Mouse (Mus musculus): ENCODE measurements around the gene Mtcl1. TPM values are rescaled to one million over a fixed set of nuclear protein-coding genes. Genes with fewer than 3 reads are reported as not detected.
"Not testable (repeated sequence)": the region's sequence is repeated elsewhere in the genome, so short reads cannot be mapped to it uniquely, and the experiment has no call there.

Gene Mtcl1
- total RNA-seq, 2 experiments from 2014 or later: 25.8 to 26.0 TPM

DNA sequence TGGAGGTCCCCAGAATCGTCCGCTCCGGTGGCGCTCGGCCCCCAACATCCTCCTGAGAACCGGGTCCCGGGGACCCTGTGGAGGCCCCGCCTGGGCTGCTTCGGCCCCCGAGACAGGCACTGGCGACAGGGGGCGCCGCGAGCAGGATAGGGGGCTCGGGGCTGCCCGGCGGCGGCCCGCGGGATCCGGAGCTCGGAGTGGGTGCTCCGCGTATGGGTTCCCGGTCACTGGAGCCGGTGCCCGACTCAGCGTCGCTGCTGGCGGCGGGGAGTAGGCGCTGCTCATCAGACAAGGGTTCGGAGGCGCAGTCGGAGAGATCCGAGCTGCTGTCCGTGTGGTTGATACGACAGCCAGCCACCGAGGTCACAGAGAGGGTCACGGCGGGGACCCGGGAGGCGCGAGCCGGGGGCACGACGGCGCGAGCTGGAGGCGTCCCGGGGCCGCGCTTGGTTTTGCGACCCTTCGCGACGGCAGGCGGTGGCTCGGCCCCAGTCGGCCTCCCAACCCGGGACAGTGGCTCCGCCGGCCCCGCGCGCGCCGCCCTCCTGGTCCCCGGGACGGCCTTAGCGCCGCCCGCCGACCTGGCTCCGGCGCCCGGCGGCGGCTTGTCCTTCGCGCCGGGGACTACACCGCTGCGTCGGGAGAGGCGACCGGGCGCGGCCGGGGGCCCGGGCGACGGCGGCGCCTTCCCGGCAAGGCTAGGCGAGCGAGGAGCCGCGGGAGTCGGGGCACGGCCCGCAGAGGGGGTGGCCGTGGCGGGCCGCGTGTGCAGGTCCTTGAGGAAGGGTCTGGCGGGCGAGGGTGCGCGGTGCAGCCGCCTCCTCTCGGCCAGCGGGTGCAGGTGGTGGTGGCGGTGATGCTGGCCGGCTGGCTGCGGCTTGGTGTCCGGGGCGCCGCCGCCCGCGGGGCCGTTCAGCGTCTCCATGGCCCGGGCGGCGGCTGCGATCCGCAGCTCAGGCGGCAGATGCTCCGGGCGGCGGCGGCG lies 837 bp downstream of the Mtcl1 start:
- DNase-seq (ENCODE audit: low spot score in 2 of 2): peak; percentile 49 to 60

DNA sequence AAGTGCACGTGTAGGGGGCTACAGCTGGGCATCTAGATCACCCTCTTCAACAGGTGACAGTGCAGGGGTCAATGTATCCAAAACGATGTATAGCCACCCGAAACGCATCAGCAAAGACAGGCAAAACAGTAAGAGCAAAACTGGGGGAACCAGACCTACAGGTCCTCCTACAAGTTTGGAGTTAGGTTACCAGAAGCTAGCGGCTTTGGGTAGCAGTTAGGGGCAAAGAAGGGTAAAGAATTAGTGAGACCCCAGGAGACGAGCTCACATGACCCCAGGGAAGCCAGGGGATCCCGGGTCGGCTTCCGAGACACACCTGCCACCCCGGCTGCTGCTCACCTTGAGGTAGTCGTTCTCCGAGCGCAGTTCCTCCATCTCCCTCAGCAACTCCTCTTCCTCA lies 1.6 kb downstream of the Mtcl1 start:
- no peak for DNase-seq (ENCODE audit: low spot score in 2 of 2)

DNA sequence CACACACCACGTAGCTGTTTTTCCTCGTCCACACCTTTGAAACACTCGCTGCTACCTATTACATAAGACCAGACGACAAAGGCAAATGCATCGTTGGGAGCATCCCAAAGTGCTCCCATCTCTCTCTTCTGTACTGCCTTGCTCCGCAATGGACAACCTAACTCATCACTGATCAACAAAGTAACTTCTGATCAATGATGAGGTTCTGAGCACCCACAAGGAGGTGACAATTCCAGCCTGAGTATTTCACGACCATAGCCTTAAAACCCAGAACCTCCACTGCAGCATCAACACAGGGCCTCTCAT lies 2.6 kb downstream of the Mtcl1 start:
- no peak for DNase-seq (ENCODE audit: low spot score in 2 of 2)

DNA sequence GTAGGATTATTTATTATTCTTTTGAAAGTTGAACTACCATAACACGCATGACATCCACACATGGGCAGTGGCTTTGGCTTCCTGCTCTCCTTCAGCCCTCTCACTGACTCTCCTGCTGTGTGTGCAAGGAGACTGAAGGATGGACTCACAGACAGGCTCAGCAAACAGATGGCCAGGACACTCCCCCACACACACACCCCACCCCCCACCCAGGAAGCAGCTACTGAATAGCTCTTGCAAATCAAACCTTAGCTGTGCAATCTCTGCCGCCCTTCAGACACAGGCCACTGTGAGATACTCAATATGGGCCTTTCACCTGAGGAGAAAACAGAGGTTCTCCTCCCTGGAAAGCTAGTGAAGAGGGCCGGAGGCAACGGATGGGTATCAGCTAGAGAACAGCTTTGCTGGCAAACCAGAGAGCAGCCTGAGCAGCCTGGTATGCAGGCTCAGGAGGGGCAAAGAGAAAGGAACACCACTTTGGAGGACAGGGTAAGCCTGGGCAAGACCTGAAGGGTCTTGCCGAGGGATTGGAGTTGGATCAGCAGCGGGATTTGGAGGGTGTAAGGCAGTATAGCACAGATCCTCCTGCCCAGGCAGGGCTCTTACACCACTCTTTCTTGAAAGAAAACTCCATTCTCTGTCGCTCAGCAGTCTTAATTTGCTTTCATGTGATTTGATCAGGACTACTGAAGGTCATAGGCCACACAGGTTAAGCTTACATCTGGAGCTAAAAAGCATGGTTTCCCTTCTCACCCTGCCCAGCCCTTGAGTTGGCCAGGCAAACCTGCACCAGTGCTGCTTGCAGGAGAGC lies 3.1 kb downstream of the Mtcl1 start:
- no peak for DNase-seq (ENCODE audit: low spot score in 2 of 2)

DNA sequence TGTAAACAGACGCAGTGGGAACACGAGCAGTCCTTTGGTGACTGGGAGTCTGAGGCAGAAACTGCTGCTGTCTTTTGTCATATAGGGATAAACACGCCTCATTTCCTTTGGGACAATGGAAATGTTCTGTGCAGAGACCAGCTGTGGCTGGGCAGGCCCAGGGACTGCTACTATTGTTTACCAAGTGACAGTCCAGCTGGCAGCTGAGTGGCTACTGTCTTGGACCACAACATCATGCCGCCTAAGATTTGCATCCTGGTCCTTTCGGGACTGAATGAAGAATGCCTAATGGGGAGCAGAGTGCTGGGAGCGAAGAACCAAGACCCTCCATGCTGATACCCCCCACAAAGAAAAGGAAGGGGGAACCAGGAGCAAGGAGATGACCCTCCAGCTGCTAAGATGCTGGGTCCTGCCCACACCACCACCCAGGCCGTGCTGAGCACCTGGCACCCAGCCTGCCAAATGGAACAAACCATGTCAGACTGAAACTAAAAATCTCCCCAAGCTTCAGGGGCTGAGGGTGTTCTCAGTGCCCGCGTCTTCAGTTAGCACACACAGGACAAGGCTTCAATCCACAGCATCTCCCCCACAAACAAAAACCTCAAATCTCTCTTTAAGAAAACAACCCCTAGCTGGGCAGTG lies 5.4 kb downstream of the Mtcl1 start:
- DNase-seq (ENCODE audit: low spot score in 2 of 2): no peak

DNA sequence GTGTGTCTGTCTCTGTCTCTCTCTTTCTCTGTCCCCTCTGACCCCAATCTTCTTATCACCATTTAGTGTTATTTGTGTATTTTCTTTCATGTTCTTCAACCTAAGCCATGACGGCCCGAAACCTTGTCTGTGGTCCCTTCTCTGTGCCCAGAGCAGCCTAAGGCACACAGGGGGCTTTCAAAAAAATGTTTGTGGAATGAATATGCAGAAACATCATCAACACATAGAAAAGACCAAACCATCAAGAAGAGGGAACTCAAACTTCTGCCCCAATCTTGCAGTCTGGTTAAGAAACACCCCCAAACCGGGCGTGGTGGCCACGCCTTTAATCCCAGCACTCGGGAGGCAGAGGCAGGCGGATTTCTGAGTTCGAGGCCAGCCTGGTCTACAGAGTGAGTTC lies 9.7 kb downstream of the Mtcl1 start:
- no peak for DNase-seq (ENCODE audit: low spot score in 2 of 2)

DNA sequence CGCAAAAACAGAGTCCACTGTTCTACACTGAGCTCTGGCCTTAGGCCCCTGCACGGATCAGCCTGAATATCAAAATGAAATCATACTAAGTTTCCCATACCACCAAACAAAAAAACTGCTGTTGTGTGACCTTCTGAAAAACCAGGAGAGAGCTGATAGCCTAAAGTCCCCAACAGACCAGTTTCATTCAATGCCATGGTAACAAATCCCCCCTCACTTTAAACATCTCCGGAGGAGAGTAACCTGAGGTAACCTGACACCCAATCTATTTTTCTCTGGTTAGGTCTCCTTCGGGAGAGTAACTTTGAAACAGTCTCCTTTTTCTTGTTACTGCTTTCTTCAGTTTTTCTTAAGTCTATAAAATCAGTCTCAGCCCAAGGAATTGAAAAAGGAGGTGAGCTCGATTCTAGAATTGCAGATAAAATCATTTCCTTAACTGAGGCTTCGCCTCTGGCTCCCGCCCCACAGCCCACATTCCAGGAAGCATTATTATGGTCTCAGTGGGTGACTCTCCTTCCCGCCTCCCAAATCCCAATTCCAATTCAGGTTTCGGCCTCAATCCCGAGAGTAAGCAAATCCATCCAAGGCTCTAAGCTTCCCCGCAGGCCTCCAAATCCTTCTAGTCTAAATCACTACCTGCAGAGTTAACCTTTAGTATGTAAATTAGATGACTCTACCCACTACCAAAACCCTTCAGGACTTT lies 10.3 kb downstream of the Mtcl1 start:
- no peak for DNase-seq (ENCODE audit: low spot score in 2 of 2)

DNA sequence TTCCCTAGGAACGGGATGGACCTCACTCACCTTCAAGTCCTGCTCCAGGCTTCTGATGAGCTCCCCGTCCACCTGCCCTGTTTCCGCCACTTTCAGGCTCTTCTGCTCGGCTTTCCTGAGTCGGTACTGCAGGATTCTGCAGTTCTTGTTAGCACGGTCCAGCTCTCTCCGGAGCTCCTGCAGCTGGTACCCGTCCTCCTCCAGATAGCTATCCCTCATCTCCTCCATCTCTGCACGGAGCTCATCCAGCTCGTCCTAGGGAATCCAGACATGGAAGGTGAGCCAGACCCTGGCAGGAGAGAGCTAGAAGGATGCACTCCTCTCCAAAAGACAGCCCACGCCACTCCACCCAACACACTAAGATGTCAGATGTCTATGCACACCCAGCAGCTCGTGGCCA lies 11.4 kb downstream of the Mtcl1 start:
- no peak for DNase-seq (ENCODE audit: low spot score in 2 of 2)

DNA sequence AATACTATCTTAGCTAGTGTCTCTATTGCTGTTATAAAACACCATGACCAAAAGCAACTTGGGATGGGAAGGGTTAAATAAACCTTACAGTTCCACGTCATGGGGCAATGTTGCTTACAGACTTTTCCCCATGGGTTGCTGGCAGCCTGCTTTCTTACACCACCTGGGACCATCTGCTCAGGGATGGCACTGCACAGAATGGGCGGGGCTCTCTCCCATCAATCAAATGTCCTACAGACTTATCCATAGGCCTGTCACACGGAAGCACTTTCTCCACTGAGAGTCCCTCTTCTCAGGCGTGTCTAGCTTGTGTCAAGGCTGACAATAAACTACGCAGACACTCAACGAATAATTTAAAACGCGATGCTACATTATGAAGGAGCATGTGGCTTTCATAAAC lies 12.7 kb downstream of the Mtcl1 start:
- DNase-seq (ENCODE audit: low spot score in 2 of 2): no peak

DNA sequence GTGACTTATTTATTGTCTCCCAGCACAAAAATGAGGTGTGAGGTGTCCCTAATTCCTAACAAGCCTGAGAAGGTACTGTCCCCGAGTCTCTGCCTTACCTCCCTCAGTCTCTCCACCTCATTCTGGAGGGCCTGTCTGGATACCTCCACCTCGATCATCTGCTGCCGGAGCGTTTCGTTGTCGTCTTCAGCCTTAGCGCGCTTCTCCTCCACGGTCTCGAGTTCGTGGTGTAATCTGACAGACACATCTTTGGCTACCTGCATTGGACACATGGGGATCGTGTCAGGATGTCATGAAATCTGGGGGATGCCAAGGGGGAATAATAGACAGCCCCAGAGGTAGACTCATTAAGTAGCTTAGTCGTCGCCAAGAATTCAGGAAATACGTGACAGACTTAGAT lies 13.6 kb downstream of the Mtcl1 start:
- no peak for DNase-seq (ENCODE audit: low spot score in 2 of 2)

DNA sequence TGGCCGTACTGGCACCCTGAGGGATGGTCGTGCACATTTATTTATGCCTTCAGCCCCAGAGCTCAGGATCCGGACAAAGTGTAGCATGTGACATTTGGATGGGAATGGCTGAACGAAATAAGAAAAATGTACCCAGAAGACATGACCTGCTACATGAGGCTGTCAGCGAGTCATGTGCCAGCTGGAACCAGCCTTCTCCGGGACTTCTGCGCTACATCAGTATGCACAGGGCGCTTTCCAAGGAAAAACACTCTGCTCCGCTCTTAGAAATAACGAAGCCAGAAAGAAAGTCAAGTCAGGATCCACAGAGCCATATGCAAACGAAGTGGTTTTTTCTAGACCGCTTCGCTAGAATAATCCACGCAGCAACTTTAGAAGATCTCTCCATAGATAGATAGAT lies 14.5 kb downstream of the Mtcl1 start:
- DNase-seq (ENCODE audit: low spot score in 2 of 2): no peak

DNA sequence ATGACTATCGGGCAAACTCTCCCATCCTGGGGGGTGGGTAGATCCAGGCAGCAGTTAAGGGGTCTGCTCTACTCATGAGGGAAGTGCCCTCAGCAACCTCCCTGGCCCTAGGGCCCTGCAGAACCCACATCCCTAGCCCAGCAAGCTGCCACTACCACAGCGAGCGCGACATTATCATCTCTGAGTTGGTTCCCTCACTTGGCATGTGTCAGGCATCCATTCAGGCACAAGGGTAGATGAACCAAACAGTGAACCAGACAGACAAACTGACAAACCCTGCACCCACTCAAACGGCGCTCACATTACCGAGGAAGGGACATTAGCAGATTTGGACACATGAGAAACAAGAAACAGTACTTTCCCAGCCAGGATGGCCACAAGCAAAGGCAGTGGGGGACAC lies 15.0 kb downstream of the Mtcl1 start:
- no peak for DNase-seq (ENCODE audit: low spot score in 2 of 2)

DNA sequence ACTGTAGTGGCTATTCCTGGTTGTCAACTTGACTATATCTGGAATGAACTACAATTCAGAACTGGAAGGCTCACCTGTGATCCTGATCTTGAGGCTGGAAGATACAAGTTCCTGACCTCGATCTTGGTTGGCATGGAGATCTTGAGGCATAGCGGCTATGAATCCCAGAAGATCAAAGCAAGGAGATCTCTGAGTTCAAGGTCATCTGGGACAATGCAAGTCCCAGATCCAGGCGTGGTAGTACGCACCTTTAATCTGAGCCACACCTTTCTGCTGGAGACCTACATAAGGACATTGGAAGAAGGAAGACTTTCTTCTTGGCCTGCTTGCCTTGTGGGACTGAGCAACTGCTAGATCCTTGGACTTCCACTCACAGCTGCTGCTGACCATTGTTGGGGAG lies 24.9 kb downstream of the Mtcl1 start:
- DNase-seq (ENCODE audit: low spot score in 2 of 2): not testable (repeated sequence)

DNA sequence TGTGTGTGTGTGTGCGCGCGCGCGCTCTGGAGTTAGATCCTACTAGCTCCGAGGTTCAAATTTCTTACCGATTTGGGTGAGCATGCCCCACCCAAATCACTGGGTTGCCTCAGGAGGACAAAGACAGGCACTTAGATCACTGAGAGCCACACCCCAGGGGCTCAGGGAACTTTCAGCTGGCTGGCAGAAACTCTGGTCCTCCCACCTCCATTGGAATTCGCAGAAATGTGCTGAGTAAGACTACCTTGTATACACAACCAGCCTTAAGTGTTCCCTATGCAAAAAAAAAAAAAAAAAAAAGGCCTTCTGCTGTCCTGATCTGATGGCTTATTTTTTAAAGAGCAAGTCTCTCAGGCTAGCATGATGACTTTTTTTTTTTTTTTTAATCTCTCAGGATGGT lies 30.1 kb downstream of the Mtcl1 start:
- DNase-seq (ENCODE audit: low spot score in 2 of 2): no peak

DNA sequence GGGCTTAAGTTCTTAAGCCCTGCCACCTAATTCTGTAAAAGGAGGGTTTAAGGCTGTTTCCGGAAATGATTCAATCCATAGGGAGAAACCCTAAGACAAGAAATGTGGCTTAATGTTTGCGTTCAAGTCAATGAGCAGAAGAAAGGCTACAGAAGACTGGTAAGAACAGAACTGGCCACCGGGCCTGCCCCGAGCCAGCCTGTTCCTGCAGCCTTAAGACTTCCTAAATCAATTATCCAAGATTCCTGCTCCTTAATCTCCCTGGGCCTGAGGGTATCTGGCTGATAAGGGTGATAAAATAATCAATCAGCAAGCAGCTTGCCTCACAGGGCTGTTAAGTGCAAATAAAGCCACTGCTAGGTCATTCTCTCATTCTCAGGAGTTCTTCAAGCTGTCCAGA lies 31.8 kb downstream of the Mtcl1 start:
- DNase-seq (ENCODE audit: low spot score in 2 of 2): no peak

DNA sequence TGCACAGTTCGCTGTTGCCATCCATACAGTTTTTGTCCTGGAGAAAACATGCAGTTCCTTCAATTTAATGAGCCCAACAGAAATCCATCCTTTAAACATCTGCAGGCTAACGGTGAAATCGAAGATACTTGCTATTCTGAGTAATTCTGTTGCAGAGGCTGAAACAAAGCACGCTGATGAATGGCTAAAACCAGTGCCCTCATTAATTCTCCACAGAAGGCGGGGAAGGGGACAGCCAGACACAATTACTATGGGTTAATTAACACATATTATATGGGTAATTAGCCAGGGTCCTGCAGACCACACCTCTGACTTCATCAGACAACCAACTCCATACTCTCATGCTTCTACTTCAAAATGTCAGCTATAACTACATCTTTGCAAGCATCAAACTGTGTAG lies 32.2 kb downstream of the Mtcl1 start:
- no peak for DNase-seq (ENCODE audit: low spot score in 2 of 2)

DNA sequence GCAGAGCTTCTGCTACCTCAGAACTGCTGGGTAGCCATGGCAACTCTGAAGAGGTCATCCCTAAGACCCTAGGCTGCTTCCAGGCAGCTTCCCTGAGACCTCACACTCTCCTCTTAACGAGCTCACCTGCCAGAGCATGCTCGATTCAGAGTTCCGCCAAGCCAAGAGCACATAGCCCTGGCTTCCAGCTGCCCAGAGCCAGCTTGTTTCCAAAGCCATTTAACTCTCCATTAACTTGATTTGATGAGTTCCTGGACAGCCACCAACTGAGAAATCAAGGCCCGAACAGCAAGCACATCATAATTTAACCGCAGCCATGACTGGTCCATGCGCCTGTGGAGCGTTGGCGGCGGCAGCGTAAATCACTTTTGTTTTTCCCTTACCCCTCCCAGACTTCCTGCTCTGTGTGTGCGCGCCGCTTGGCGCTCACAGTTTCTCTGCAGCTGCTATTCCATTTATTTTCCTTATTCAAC lies 32.7 kb downstream of the Mtcl1 start:
- peak; percentile 34 to 46 for DNase-seq (ENCODE audit: low spot score in 2 of 2)

DNA sequence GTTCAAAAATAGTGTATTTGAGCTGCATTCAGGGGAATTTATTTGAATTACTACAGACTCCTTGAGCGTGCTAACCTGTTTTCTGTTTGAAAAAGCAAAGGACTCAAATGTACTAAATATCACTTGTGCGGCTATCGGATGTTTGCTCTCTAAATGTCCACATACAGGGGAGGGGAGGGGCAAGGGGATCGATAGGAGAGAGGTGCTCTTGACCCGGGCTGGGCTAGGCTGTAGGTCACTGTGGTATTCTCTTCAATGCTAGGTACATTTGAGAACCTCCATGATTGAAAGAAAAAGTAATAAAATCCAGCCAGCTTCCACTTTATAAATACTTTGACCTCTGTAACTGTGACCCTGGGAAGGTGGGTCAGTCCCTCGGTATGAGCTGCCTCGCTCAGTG lies 33.1 kb downstream of the Mtcl1 start:
- no peak for DNase-seq (ENCODE audit: low spot score in 2 of 2)

DNA sequence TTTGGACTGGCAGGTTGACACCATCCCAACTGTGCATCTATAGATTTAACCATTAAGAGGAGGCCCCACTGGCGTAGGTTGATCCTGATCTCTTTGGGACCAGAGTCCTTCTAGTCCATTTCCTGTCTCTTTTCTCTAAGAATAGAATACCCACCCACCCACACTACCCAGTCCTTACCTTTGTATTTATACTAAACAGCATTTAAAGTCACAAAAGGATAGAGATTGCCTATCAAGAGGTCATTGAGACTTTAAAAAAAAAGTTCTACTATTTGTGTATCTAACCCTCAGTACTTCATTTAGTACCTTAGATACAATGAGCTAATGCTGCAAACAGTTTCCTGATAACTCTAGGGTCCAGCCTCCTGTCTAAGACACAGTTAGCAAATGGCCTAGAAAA lies 35.2 kb downstream of the Mtcl1 start:
- DNase-seq (ENCODE audit: low spot score in 2 of 2): no peak

DNA sequence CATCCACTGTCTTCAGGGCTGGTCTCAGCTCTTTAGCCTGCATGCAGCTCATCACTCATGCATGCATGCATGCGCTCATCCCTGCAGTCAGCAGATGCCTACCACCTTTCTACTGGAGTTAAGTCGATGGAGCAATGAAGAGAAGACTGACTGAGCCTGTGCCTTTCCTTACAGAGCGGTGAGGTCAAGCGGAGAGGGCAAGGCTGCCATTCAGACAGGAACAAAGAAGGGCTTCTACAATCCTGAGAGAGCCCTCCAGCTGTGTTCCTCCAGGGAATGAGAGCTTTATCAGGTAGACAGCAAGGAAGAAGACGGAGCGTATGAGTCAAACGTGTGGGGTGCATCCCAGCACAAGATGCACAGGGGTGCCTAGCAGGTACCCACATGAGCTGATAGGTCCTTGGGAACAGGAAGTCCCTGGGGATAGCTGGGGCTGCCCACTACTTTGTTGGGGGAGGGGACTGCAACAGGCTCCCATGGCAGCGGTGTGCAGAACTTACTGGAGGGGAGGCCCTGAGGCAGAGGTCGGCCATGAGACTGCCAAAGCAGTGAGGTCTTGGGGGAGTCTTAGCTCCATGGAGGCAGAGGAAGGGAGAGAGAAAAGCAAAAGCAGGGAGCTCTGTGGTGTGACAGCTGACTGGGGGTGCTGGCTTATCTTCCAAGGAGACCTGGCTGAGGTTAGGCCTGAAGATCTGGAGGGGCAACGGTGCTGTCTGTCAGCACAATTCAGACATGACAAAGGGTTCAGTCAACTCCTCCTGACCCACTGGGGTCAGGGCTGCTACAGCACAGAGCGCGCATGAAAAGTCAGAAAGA lies 37.2 kb downstream of the Mtcl1 start:
- no peak for DNase-seq (ENCODE audit: low spot score in 2 of 2)

All from layer of hippocampus, postnatal 14 days (tissue).